Mouse (Mus musculus) lung, embryonic 14.5 days (tissue): ENCODE data around the gene Dnajb8. TPM values are rescaled to one million over a fixed set of nuclear protein-coding genes. Genes with fewer than 3 reads are reported as not detected.

Experiments
- ATAC-seq: fragments of 200-750 bp; cut with Nextera tagmentation; 2 replicates; pipeline ENCODE4 v1.8.0; 2017; ENCODE audit warnings: mild to moderate bottlenecking, moderate TSS enrichment, moderate library complexity; ENCODE audit not compliant: insufficient read depth
- DNase-seq: peaks from one replicate; pipeline ENCODE4 v3.0.0-alpha.2; 2015
- H3K27ac ChIP-seq: fragments of 300-500 bp; sonication (generic); 2 replicates; pipeline ENCODE4 v1.5.1; 2014; ENCODE audit warnings: low read depth, mild to moderate bottlenecking, moderate library complexity
- H3K27me3 ChIP-seq: fragments of 300-500 bp; sonication (generic); 2 replicates; pipeline ENCODE4 v1.6.1; 2014; ENCODE audit warnings: low read length, control low read depth; ENCODE audit not compliant: insufficient read depth
- H3K36me3 ChIP-seq: fragments of 300-500 bp; sonication (generic); 2 replicates; pipeline ENCODE4 v1.6.1; 2014; ENCODE audit warnings: control low read depth; ENCODE audit not compliant: insufficient read depth
- H3K4me1 ChIP-seq: fragments of 300-500 bp; sonication (generic); 2 replicates; pipeline ENCODE4 v1.6.1; 2014; ENCODE audit warnings: antibody characterized with exemption, control low read depth; ENCODE audit not compliant: insufficient read depth
- H3K4me2 ChIP-seq: fragments of 300-500 bp; sonication (generic); 2 replicates; pipeline ENCODE4 v1.6.1; 2014; ENCODE audit warnings: mild to moderate bottlenecking
- H3K4me3 ChIP-seq: fragments of 300-500 bp; sonication (generic); 2 replicates; pipeline ENCODE4 v1.5.1; 2014; ENCODE audit warnings: low read depth, low read length
- H3K9ac ChIP-seq: fragments of 300-500 bp; sonication (generic); 2 replicates; pipeline ENCODE4 v1.6.1; 2014
- H3K9me3 ChIP-seq: fragments of 300-500 bp; sonication (generic); 2 replicates; pipeline ENCODE4 v1.6.1; 2016; ENCODE audit warnings: low read depth, low read length, control low read depth
- CTCF ChIP-seq: IDR thresholded peaks from 2 replicates; pipeline ENCODE4 v1.5.1; 2016; ENCODE audit warnings: antibody characterized with exemption, low read depth
- WGBS: fragments of 180-500 bp; shearing (Covaris S2); extraction: QIAGEN DNeasy Blood & Tissue Kit; methylation state at CpG from one replicate; pipeline ENCODE4 v1.1.7; 2014; 5-methylcytosine and 5-hydroxymethylcytosine counted together
- polyA plus RNA-seq: library from polyadenylated mRNA; unstranded; fragments of >200 nt; fragmentation: Nextera tagmentation; extraction: Ambion mirVana; gene quantifications from 2 replicates; pipeline ENCODE4 v1.2.1, GENCODE M21; 2014

Dnajb8 gene
- polyA plus RNA-seq, 1 experiment from 2014 or later, result not detected

DNA sequence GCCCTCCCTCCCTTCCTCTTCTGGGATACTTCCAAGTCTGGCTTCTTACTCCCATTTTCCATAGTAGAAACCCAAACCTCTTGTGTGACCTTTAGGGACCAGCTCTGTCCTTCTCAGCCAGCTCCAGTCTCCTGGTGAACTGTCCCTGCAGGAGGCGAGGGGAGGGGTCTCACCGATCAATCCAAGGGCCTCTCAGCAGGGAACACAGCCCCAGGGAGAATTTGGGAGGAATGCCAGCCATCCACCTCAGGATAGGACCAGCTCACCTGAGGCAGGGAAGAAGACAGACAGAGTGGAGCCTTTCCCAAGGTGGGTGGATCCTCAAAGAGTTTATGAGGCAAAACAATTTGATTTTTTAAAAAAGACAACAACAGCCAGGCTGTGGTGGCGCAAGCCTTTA, 11.9 kb upstream of the Dnajb8 start:
- DNase-seq (no peak), ATAC-seq (no peak)
- Histone ChIP-seq H3K4me2 (no peak overlapping the region), H3K9me3 (no peaks in the 10 kb centered on the region), H3K36me3 (no peaks in the 10 kb centered on the region), H3K4me1 (no peaks in the 10 kb centered on the region), H3K27ac (no peak overlapping the region), H3K27me3 (peaks cover 24% of the 10 kb centered on the region), H3K9ac (no peak overlapping the region), H3K4me3 (no peak overlapping the region)
- no peak for TF ChIP-seq CTCF
- 59% methylated on average over 3 of the region's 3 CpGs for WGBS

DNA sequence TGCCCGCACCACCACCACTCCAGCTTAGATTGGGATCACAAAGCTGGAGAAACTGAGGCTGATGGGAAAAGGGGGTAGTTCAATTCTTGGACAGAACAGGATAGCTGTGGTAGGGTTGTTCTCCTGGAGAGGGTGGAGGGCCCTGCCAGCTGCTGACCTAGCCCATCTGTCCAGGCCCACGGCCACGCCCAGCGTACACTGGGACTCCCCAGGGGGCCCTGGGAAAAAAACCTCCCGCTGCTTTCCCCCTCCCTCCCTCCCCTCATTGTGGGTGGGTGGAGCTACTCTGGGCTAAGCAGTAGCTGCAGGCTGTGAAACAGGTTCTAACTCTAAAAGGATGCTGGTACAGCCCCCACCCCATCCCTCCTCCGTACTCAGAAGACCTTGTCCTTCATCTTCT, 6.3 kb upstream of the Dnajb8 start:
- Histone ChIP-seq H3K4me1 (no peaks in the 10 kb centered on the region), H3K27me3 (no peaks in the 10 kb centered on the region), H3K36me3 (no peaks in the 10 kb centered on the region), H3K4me2 (no peak overlapping the region), H3K27ac (no peak overlapping the region), H3K4me3 (no peak overlapping the region), H3K9me3 (no peaks in the 10 kb centered on the region), H3K9ac (no peak overlapping the region)
- no peak for TF ChIP-seq CTCF
- ATAC-seq (no peak), DNase-seq (no peak)
- 42% methylated on average over 6 of the region's 6 CpGs for WGBS

GRCm38 (mm10) chr6:88216199-88216598, 5.9 kb upstream of the Dnajb8 start:
- H3K9ac ChIP-seq, result no peak overlapping the region
- no peak overlapping the region for H3K27ac ChIP-seq
- no peaks in the 10 kb centered on the region for H3K27me3 ChIP-seq
- no peak for TF ChIP-seq CTCF
- H3K4me1 ChIP-seq, result no peaks in the 10 kb centered on the region
- ATAC-seq, result no peak
- DNase-seq, result no peak
- no peak overlapping the region for H3K4me3 ChIP-seq
- H3K4me2 ChIP-seq, result no peak overlapping the region
- no peaks in the 10 kb centered on the region for H3K9me3 ChIP-seq
- no peaks in the 10 kb centered on the region for H3K36me3 ChIP-seq
- 68% methylated on average over 4 of the region's 4 CpGs for WGBS

- H3K4me3 ChIP-seq, result no peak overlapping the region
- H3K27ac ChIP-seq, result no peak overlapping the region
- 21% methylated on average over 4 of the region's 4 CpGs for WGBS
- ATAC-seq (no peak), DNase-seq (no peak)
- H3K9ac ChIP-seq, result no peak overlapping the region
- TF ChIP-seq CTCF, result no peak
- no peaks in the 10 kb centered on the region for H3K36me3 ChIP-seq
- H3K27me3 ChIP-seq, result no peaks in the 10 kb centered on the region
- no peak overlapping the region for H3K4me2 ChIP-seq
- H3K9me3 ChIP-seq, result no peaks in the 10 kb centered on the region
- H3K4me1 ChIP-seq, result no peaks in the 10 kb centered on the region
These were observed 3.0 kb upstream of the Dnajb8 start for GRCm38 (mm10) chr6:88219094-88219493.

GRCm38 (mm10) chr6:88226570-88226994, 4.5 kb downstream of the Dnajb8 start:
- H3K27ac ChIP-seq, result no peak overlapping the region
- no peak for TF ChIP-seq CTCF
- H3K27me3 ChIP-seq, result no peaks in the 10 kb centered on the region
- no peak overlapping the region for H3K4me2 ChIP-seq
- H3K9ac ChIP-seq, result no peak overlapping the region
- H3K9me3 ChIP-seq, result no peaks in the 10 kb centered on the region
- no peaks in the 10 kb centered on the region for H3K36me3 ChIP-seq
- 20% methylated on average over 5 of the region's 5 CpGs for WGBS
- DNase-seq, result peak; percentile 18
- ATAC-seq, result no peak
- no peaks in the 10 kb centered on the region for H3K4me1 ChIP-seq
- H3K4me3 ChIP-seq, result no peak overlapping the region

DNA sequence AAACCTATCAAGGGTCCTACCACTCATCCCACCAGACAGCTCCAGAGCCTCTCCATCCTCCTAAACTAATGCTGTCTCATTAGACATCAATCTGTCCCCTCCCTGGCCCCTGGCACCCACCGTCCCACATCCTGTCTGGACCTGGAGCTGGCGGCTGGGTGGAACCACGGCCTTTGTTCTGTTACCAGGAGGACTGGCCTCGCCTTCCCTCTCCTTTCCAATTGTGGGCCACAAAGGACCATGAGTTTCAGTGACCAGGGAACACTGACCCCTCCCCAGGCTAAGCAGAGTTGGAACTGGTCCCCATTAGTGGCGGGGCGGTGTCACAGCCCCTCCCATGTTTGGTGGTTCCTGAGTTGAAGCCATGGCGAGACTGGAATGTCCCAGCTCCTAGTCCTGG, 5.5 kb downstream of the Dnajb8 start:
- no peak overlapping the region for H3K27ac ChIP-seq
- no peak for TF ChIP-seq CTCF
- no peak overlapping the region for H3K9ac ChIP-seq
- no peaks in the 10 kb centered on the region for H3K9me3 ChIP-seq
- H3K4me3 ChIP-seq, result no peak overlapping the region
- 60% methylated on average over 7 of the region's 7 CpGs for WGBS
- no peak for DNase-seq
- ATAC-seq, result no peak
- H3K27me3 ChIP-seq, result no peaks in the 10 kb centered on the region
- no peaks in the 10 kb centered on the region for H3K4me1 ChIP-seq
- H3K4me2 ChIP-seq, result no peak overlapping the region
- H3K36me3 ChIP-seq, result no peaks in the 10 kb centered on the region

DNA sequence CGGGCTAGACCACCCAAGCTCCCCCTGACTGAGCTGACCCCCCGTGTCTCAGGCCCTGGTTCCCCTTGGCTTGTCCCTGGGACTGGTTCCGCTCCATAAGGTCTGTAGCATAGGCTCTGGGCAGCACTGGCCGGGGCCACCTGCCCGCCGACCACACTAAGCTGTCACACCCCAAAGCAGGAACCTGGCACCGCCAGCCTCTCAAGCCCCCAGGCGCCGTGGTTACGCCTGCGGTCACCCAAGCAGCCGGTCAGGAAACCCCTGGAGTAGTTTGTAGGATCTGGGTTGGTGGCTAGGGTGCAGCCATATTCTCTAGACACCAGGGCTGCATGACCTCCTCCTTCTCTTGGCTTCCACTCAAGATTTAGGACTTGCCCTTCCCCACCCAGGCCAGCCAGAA, 7.2 kb downstream of the Dnajb8 start:
- Histone ChIP-seq H3K9ac (no peak overlapping the region), H3K4me1 (peaks cover 2% of the 10 kb centered on the region; the same call in 1 of the 2 replicates)
- no peak for ATAC-seq

DNA sequence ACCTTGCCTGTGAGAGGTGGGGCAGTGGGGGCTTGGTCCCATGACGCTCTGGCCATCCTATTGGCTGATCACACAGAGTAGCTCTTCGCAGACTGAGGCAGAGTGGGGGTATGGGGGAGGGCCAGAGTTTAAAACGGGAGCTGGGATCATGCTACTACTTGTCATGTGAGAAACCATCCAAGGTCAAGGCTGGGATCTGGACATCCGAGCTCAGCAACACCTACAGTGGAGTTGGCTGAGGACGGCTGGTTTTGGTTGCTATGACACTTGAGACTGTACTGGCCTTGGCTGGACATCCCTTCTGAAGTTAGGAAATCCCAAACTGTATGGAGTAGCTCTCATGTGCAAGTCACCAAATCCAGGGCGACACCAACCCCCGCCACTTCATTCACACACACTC, 9.8 kb downstream of the Dnajb8 start:
- 63% methylated on average over 7 of the region's 7 CpGs for WGBS
- ATAC-seq (no peak), DNase-seq (no peak)
- Histone ChIP-seq H3K27ac (no peak overlapping the region), H3K4me2 (no peak overlapping the region), H3K4me3 (no peak overlapping the region), H3K4me1 (peaks cover 16% of the 10 kb centered on the region), H3K9me3 (no peaks in the 10 kb centered on the region), H3K9ac (no peak overlapping the region), H3K27me3 (peaks cover 6% of the 10 kb centered on the region; the same call in 1 of the 2 replicates), H3K36me3 (no peaks in the 10 kb centered on the region)
- no peak for TF ChIP-seq CTCF

More for the DNA sequence above, 7.2 kb downstream of the Dnajb8 start:
- Histone ChIP-seq H3K4me3 (no peak overlapping the region), H3K27me3 (no peaks in the 10 kb centered on the region), H3K9me3 (no peaks in the 10 kb centered on the region), H3K36me3 (no peaks in the 10 kb centered on the region), H3K4me2 (no peak overlapping the region), H3K27ac (no peak overlapping the region)
- TF ChIP-seq CTCF, result no peak
- DNase-seq, result no peak
- 85% methylated on average over 12 of the region's 12 CpGs for WGBS
